Mouse (Mus musculus) MEL-GATA-1-ER (cell line): ENCODE data around the gene Fam151b.

Experiments used
- DNase-seq: peaks from one replicate; pipeline ENCODE4 v3.0.0-alpha.2; 2012; ENCODE audit warnings: low read depth; ENCODE audit errors: extremely low read depth

Fam151b gene

DNA sequence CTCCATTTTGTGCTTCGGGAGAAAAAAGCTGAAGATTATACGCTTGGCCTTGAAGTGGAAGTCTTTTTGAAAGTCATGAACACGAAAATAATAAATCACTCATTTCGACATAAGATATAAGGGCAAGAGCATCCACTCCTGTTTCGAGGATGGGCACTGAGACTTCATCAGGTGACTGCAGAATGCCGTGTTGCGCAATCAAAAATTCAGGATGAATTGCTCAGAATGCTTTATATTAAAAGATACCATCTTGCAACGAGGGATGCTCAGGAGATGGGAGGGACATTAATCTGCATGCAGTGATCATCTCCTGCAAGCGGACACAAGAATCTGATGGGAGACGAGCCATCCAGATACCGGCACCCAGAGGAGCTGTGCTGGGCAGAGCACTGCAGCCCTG is 64.2 kb downstream of the Fam151b start:
- DNase-seq: no peak

DNA sequence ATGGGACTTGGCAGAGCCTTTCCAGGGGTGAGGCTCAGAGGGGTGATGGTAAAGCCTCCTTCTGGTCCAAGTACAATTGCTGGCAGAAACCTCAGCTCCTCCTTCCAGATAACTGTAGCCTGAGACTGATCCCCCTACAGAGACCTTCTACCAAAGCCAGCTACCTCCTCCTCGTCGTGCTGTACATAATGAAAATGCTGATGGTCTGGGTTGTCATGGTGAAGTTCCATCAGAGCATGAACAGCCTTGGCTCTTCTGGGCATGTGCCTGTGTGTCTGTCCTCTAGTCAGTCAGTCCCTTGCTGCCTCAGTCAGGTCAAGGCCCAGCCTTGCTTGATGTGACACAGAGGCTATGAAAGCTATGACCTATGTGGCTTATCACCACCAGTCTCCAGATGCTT is 73.3 kb downstream of the Fam151b start:
- DNase-seq: no peak

DNA sequence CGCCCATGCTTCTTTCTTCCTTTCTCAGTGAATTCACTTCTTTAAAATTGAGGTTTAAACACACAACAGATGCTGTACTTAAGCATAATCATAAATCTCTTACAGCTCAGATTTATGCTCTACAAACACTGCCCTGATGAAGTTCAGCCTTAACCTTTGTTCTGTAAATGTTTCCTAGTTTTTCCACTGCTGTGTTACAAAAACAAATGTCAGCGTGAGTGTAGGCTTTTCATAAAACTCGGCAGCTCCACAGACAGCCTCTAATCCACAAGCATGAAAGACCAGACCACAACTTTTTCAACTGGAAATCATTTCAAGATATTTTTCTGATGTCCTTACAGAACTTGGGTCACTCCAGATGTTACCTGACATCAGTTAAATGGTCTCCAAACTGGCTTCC is 80.3 kb downstream of the Fam151b start:
- DNase-seq: no peak

DNA sequence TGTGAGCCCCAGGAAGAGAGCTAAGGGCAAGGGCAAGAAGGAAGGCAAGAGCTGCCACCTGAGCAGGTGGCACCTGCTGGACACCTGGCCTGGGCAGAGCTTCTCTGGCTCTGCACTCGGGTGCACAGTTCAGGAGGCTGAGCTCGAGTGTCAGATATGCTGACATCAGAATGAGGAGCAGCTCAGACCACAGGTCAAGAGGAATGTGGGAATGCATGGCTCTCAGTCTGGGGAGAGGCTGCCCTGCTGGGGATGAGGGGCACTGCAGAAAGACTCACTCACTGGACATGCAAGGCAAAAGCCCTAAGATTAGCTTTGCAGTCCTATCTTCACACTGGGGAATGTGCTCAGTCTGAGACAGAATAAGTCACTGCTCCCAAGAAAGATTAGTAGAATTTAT is 81.8 kb downstream of the Fam151b start:
- no peak for DNase-seq
